Mouse (Mus musculus): ENCODE measurements around the gene Nagk.
"Not testable (repeated sequence)": the region's sequence is repeated elsewhere in the genome, so short reads cannot be mapped to it uniquely, and the experiment has no call there.

The Nagk gene

GRCm38 (mm10) chr6:83794760-83795296 is at the start of gene Nagk:
Gene Nagk (plus strand): TSS chr6:83794982.
- DNase-seq (ENCODE audit: low spot score), result peak; percentile 93

DNA sequence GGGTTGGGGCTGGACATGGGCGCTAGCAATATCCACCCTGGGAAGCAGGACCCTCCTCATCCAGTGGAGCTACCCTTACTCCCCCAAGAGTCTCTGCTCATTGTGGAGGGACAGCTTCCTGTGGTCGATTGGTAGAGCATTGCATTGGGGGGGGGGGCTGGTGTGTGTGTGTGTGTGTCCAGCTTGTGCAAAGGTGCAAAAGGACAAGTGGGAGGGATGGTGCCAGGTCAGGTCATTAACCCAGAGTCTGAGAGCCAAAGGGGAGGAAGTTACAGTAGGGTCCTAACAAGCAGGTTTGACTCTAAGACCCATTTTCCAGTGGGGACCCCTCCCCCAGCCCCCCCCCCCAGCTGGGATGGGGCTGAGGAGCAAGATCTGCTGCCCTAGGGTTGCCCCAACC is 49.3 kb upstream of the Nagk start:
- no peak for DNase-seq (ENCODE audit: low spot score)

GRCm38 (mm10) chr6:83749286-83749685 is 45.5 kb upstream of the Nagk start:
- no peak for DNase-seq (ENCODE audit: low spot score)

DNA sequence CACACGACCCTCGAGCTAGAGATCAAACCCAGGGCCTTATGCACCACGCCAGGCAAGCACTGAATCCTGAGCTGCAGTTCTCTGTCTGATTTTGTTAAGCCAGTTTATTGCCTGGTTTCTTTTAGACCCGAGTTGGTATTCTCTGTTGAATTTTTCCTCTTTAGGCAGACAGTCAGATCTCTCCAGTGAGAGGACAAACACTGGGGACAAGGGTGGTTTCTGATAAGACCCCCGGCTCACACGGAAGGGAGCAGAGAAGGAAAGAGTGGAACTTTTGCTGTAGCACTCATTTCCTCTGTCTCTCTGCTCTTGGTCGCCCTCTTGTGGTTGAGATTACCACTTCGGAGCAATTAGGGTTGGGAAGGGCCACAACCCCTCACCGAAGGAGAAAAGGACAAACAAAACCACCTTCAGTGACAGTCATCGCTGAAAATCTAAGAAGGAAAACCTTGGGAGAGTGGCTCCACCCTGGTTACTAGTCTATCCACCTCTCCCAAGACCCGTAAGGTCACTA is 44.6 kb upstream of the Nagk start:
- peak; percentile 43 for DNase-seq (ENCODE audit: low spot score)

DNA sequence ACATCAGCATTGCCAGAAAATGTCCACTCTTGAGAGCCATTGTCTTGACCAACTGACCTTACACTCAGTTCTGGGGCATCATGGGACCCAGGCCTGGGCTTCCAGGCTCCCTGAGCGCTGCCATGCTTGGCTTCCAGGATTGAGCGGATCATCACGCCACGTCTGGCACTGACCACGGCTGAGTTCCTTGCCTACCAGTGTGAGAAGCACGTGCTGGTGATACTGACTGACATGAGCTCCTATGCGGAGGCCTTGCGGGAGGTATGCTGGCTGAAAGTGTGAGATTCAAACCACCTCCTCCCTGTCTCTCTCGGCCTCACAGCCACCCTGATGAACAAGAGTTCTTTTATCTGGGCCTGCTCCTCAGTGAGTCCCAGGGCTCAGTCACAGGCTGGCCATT is 38.7 kb upstream of the Nagk start:
- no peak for DNase-seq (ENCODE audit: low spot score)

DNA sequence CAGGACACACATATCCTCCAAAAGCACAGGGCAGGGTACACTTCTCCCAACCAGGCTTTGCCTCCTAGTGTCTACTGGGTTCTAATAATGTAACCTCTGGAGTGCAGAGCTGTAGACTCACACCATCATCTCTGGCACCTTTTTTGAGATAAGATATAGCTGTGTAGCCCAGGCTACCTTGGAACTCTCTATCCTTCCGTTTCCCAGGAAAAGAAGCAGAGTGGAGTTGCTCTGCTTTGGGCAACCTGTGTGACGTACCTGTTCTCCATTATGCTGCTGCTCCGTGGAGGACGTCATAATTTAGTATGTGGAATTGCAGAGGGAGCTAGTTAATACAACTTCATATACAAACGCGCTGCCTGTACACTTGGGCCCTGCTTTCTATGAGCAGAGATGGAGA is 32.4 kb upstream of the Nagk start, which contains the start of gene Ankrd53:
Gene Ankrd53, plus strand, starts transcription at position 301 of the 400 bp plus-strand sequence.
- no peak for DNase-seq (ENCODE audit: low spot score)

- DNase-seq (ENCODE audit: low spot score), result no peak
Measured at GRCm38 (mm10) chr6:83762880-83763431, 31.8 kb upstream of the Nagk start.

DNA sequence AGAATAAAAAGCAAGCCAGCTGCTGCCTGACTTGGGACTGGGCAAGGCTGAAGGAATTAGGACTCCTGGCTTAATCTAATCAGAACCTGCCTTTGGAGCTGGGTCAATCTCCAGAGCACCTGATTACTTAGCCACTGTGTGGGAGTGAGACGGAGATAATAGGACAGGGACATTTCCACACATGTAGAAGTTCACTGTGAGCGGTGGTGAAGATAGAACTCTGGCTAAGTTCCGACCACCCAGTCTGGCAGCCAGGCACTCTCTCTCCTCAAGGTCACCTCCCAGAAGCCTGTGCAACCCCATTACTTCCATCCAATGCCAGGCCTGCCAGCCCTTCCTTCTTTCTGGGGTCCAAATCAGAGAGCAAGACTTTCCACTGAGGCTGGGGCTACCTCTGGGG is 27.8 kb upstream of the Nagk start:
- no peak for DNase-seq (ENCODE audit: low spot score)

- DNase-seq (ENCODE audit: low spot score), result no peak
Measured at GRCm38 (mm10) chr6:83768485-83768884, 26.3 kb upstream of the Nagk start.

GRCm38 (mm10) chr6:83774126-83774525 is 20.7 kb upstream of the Nagk start:
- DNase-seq (ENCODE audit: low spot score), result no peak

GRCm38 (mm10) chr6:83774781-83775563 is 19.8 kb upstream of the Nagk start:
- no peak for DNase-seq (ENCODE audit: low spot score)

DNA sequence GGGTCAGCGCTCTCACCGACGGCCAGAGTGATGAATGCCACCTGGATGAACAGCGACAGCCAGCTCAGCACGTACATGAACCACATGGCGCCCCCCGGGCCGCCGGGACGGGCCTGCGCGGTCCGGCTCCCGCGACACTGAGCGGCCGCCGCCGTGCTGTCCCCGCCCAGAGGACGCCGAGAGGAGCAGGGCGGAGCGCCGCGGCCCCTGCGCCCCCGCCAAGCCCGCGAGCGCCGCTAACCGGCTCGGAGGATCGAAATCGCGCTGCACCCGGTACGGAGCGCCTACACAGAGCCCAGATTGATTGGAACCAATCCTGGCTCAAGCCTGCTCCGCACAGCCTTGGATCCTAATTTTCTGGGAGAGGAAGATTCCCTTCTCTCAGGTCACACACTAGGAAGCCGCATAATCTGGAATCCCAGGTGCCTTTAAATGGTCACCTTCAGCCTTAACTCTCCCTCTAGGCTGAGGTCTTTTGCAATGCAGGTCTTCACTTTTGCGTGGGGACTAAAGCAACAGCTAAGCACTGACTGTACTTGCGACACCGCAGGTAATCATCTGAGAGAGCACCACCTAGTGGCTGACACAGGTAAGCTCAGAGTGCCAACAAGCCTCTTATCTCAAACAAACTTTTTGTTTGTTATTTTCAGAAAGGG is 19.0 kb upstream of the Nagk start, which contains the start of gene Tex261:
Gene Tex261, minus strand, starts transcription at position 176 of the 656 bp plus-strand sequence.
- peak; percentile 83 for DNase-seq (ENCODE audit: low spot score)

- no peak for DNase-seq (ENCODE audit: low spot score)
Measured at GRCm38 (mm10) chr6:83778306-83778705, 16.5 kb upstream of the Nagk start.

DNA sequence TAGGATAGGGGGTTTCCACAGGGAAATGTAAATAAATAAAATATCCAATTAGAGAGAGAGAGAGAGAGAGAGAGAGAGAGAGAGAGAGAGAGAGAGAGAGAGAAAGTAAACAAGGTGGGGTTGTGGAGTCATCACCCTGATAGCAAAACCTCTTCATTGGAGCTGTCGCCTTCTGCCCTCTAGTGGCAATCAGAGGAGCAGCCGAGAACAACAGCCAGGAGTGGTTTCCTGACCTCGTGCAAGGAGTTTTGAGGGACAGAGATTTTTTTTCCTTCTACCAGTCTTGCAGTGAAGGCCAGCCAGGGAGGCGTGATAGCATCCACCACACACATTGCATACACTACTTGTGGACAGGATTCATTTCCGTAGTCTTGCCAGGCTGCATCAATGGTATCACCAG is 15.8 kb upstream of the Nagk start:
- no peak for DNase-seq (ENCODE audit: low spot score)

- DNase-seq (ENCODE audit: low spot score), result no peak
Measured at GRCm38 (mm10) chr6:83786426-83786825, 8.4 kb upstream of the Nagk start.

DNA sequence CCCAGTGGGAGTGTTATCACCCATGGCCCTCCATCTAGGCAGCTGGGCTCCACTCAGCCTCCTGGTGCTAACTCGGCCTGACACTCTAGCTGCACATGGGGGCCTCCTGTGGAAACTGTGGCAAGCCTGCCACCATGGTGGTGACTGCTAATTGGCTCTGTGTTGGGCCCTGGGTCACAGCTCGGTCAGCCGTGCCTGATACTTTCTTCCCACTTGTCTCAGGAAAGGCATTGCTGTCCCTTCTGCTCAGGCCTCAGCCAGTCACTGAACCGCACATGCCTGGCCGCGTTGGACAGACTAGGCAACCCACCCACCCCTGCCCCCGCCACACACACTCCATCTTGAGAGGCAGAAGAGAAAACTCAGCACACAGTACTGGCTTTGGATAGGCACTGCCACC is 6.2 kb upstream of the Nagk start:
- DNase-seq (ENCODE audit: low spot score), result no peak

DNA sequence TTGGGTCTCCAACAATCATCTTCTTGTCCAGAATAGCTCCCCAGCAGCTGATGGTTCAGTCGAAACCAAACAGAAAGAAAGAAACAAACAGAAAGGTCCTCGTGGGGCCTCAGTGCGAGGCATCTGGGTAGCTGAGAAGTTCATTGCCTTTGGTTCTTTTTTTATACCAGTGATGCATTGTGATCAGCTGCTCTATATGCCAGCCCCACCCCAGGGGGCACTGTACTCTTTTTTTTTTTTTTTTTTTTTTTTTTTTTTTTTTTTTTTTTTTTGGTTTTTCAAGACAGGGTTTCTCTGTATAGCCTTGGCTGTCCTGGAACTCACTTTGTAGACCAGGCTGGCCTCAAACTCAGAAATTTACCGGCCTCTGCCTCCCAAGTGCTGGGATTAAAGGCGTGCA is 4.2 kb upstream of the Nagk start:
- not testable (repeated sequence) for DNase-seq (ENCODE audit: low spot score)

- no peak for DNase-seq (ENCODE audit: low spot score)
Measured at GRCm38 (mm10) chr6:83791251-83791890, 3.4 kb upstream of the Nagk start.

- DNase-seq (ENCODE audit: low spot score), result no peak
Measured at GRCm38 (mm10) chr6:83795492-83795900, 714 bp downstream of the Nagk start.

- DNase-seq (ENCODE audit: low spot score), result no peak
Measured at GRCm38 (mm10) chr6:83796686-83797085, 1.9 kb downstream of the Nagk start.

DNA sequence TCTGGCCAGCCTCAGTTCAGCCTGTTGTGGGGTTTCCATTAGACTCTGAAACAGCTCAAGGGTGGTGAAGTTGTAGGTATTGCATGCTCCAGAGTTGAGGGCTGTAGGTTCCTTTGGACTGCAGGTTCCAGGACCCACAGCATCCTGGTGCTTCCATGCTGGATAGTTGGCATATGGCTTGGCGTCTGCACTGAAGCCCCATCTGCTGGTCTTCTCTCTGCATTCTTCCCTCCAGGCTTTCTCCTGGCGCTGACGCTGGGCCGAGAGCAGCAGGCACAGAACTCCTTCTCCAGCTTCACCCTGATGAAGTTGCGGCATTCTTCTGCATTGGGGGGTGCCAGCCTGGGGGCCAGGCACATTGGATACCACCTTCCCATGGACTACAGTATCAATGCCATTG is 7.3 kb downstream of the Nagk start:
- DNase-seq (ENCODE audit: low spot score), result no peak

- no peak for DNase-seq (ENCODE audit: low spot score)
Measured at GRCm38 (mm10) chr6:83802846-83803245, 8.1 kb downstream of the Nagk start.

All from ovary, postnatal 10 days (tissue).